Mouse (Mus musculus) bone marrow macrophage, adult 2 months (primary cell): Measurements from ENCODE around the gene Ngef.

Experiments
- CTCF ChIP-seq: IDR thresholded peaks from 2 replicates; pipeline ENCODE4 v1.5.1; 2012; ENCODE audit warnings: low read depth, mild to moderate bottlenecking, low read length, moderate library complexity
- POLR2A ChIP-seq: IDR thresholded peaks from 2 replicates; pipeline ENCODE4 v1.6.1; 2012; ENCODE audit warnings: mild to moderate bottlenecking, low read depth, low read length, borderline replicate concordance

DNA sequence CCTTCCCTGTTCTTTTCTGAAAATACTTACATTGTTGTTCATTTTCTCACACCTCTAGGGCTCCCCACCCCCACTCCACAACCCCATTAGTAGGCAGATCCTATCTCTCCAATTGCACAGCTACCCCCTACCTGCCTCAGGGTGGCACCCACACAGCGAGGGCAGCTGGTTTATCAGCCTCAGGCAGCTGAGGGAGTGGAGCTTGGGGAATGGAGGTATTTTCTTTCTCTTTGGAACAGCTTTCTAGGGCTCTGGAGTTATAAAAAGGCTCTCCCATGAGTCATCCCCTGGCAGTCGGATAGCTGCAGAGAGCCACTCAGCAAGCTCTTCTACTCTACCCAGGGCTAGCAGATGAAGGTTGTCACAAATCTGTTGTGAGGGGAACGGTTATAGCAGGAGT is 20.6 kb upstream of the Ngef start:
- TF ChIP-seq POLR2A (no peak), CTCF (no peak)
